Mouse (Mus musculus) lung, postnatal 0 days (tissue): ENCODE measurements around the gene Pgbd1.

ENCODE experiments used
- CTCF ChIP-seq: IDR thresholded peaks from 2 replicates; pipeline ENCODE4 v1.5.1; 2016; ENCODE audit warnings: antibody characterized with exemption, mild to moderate bottlenecking
- EP300 ChIP-seq: IDR thresholded peaks from 2 replicates; pipeline ENCODE4 v1.6.1; 2016; ENCODE audit warnings: antibody characterized with exemption, mild to moderate bottlenecking, control low read depth

- TF ChIP-seq CTCF (no peak), EP300 (no peak)
Measured at GRCm38 (mm10) chr13:21401166-21401565, 39.7 kb downstream of the Pgbd1 start.
